Mouse (Mus musculus) small intestine, adult 10 weeks (tissue): Measurements from ENCODE around the gene Tomm7. TPM values are rescaled to one million over a fixed set of nuclear protein-coding genes. Genes with fewer than 3 reads are reported as not detected.

Experiments used
- polyA plus RNA-seq: library from polyadenylated mRNA; stranded (reverse); fragments of 350-450 nt; fragmentation: Illumina TruSeq; extraction: RNeasy Lipid Tissue Mini Kit (QIAGEN cat#74804); gene quantifications from one replicate; pipeline ENCODE4 v1.2.3, GENCODE M21; 2014; ENCODE audit warnings: low replicate concordance

Tomm7 gene
- 36.7 TPM for polyA plus RNA-seq

DNA sequence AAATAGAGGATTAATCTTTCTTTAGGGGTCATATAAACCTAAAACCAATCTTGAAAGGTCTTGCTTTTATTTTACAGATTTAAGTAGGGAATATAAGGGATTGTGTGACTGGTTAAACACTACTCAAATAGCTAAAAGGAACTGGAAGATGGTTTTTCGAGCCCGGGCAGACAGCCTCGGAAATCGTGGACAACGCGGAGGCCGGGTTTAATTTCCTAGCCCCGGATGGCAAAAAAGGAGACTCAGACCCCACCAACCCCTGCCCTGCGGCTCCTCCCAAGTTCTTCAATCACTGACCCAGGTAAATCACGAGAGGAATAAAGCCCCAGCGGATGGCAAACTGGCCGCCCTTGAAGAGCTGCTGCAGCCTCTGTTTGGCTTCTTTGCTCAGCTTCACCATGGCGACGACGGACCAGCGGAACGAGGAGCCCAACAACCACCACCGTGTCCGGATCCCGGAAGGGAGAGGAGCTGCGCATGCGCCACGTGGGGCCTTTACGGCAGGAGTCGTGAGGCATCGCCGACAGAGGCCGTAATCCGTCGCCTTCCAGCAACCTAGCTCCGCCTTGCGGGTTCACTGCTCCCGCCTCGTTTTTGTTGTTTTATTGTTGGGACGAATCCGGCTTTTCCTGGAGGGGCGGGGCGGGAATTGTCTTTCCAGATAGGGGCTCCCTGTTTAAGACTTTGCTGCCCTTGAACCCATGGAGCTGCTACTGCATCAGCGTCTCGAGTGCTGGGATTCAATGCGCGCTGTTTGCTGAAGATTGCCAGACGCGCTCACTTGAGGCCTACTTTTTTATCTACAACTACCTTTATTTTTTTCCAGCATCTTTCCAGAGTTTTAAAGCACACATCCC is at the start of gene Tomm7:
Tomm7 (minus strand) TSS at position 488 of the 857 bp plus-strand sequence.

Other genes starting within 250 kb of the Tomm7 start
- 14.3 TPM for gene Srpk2, start 159.5 kb downstream of the Tomm7 start, polyA plus RNA-seq
- 9.6 TPM for gene Pus7, start 60.5 kb downstream of the Tomm7 start, polyA plus RNA-seq
- gene Rint1, start 56.5 kb downstream of the Tomm7 start, polyA plus RNA-seq: 16.1 TPM
- 11.1 TPM for gene Fam126a, start 186.5 kb upstream of the Tomm7 start, polyA plus RNA-seq